Mouse (Mus musculus): ENCODE measurements around the gene Tnp1. TPM values are rescaled to one million over a fixed set of nuclear protein-coding genes. Genes with fewer than 3 reads are reported as not detected.
A peak's percentile ranks its signal among the peaks of the same experiment; 100 is the strongest.

Tnp1 gene
- polyA plus RNA-seq, 1 experiment from 2014 or later: not detected

- H3K4me1 ChIP-seq (ENCODE audit: control insufficient read depth, insufficient read depth, low read length): no peaks in the 10 kb centered on the region
- no peak overlapping the region for H3K9ac ChIP-seq (ENCODE audit: low read length)
- DNase-seq (ENCODE audit: low spot score, missing footprints) (no peak), ATAC-seq (ENCODE audit: low FRiP score) (no peak)
- H3K27ac ChIP-seq (ENCODE audit: low read depth, low read length): no peak overlapping the region
- H3K4me3 ChIP-seq (ENCODE audit: low read depth, low read length): no peak overlapping the region
- no peaks in the 10 kb centered on the region for H3K36me3 ChIP-seq (ENCODE audit: control insufficient read depth, insufficient read depth, low read length)
- H3K4me2 ChIP-seq: no peak overlapping the region
- WGBS: 60% methylated on average over 2 of the region's 2 CpGs
- H3K27me3 ChIP-seq (ENCODE audit: control insufficient read depth, insufficient read depth, low read length): no peaks in the 10 kb centered on the region
- H3K9me3 ChIP-seq (ENCODE audit: control insufficient read depth, low read length): no peaks in the 10 kb centered on the region
Observed at GRCm38 (mm10) chr1:72992209-72992608, 23.5 kb downstream of the Tnp1 start.

GRCm38 (mm10) chr1:72988904-72989303, 26.8 kb downstream of the Tnp1 start:
- Histone ChIP-seq H3K9ac (ENCODE audit: low read length) (no peak overlapping the region), H3K36me3 (ENCODE audit: control insufficient read depth, insufficient read depth, low read length) (no peaks in the 10 kb centered on the region), H3K27ac (ENCODE audit: low read depth, low read length) (no peak overlapping the region), H3K4me1 (ENCODE audit: control insufficient read depth, insufficient read depth, low read length) (no peaks in the 10 kb centered on the region), H3K9me3 (ENCODE audit: control insufficient read depth, low read length) (no peaks in the 10 kb centered on the region), H3K27me3 (ENCODE audit: control insufficient read depth, insufficient read depth, low read length) (no peaks in the 10 kb centered on the region), H3K4me3 (ENCODE audit: low read depth, low read length) (no peak overlapping the region), H3K4me2 (no peak overlapping the region)
- WGBS: 89% methylated on average over 3 of the region's 3 CpGs
- no peak for DNase-seq (ENCODE audit: low spot score, missing footprints)
- no peak for ATAC-seq (ENCODE audit: low FRiP score)

GRCm38 (mm10) chr1:72986715-72987114, 29.0 kb downstream of the Tnp1 start:
- no peak overlapping the region for H3K9ac ChIP-seq (ENCODE audit: low read length)
- no peak overlapping the region for H3K27ac ChIP-seq (ENCODE audit: low read depth, low read length)
- DNase-seq (ENCODE audit: low spot score, missing footprints) (no peak), ATAC-seq (ENCODE audit: low FRiP score) (no peak)
- H3K4me1 ChIP-seq (ENCODE audit: control insufficient read depth, insufficient read depth, low read length): no peaks in the 10 kb centered on the region
- WGBS: 77% methylated on average over 4 of the region's 4 CpGs
- no peak overlapping the region for H3K4me2 ChIP-seq
- no peaks in the 10 kb centered on the region for H3K36me3 ChIP-seq (ENCODE audit: control insufficient read depth, insufficient read depth, low read length)
- no peaks in the 10 kb centered on the region for H3K27me3 ChIP-seq (ENCODE audit: control insufficient read depth, insufficient read depth, low read length)
- H3K9me3 ChIP-seq (ENCODE audit: control insufficient read depth, low read length): no peaks in the 10 kb centered on the region
- no peak overlapping the region for H3K4me3 ChIP-seq (ENCODE audit: low read depth, low read length)

GRCm38 (mm10) chr1:72978956-72979355, 36.8 kb downstream of the Tnp1 start:
- 82% methylated on average over 9 of the region's 9 CpGs for WGBS
- ATAC-seq (ENCODE audit: low FRiP score) (no peak), DNase-seq (ENCODE audit: low spot score, missing footprints) (no peak)
- Histone ChIP-seq H3K9ac (ENCODE audit: low read length) (no peak overlapping the region), H3K4me1 (ENCODE audit: control insufficient read depth, insufficient read depth, low read length) (no peaks in the 10 kb centered on the region), H3K9me3 (ENCODE audit: control insufficient read depth, low read length) (no peaks in the 10 kb centered on the region), H3K27ac (ENCODE audit: low read depth, low read length) (no peak overlapping the region), H3K4me3 (ENCODE audit: low read depth, low read length) (no peak overlapping the region), H3K36me3 (ENCODE audit: control insufficient read depth, insufficient read depth, low read length) (no peaks in the 10 kb centered on the region), H3K4me2 (no peak overlapping the region), H3K27me3 (ENCODE audit: control insufficient read depth, insufficient read depth, low read length) (no peaks in the 10 kb centered on the region)

GRCm38 (mm10) chr1:72974226-72974625, 41.5 kb downstream of the Tnp1 start:
- ATAC-seq (ENCODE audit: low FRiP score) (no peak), DNase-seq (ENCODE audit: low spot score, missing footprints) (no peak)
- H3K9ac ChIP-seq (ENCODE audit: low read length): no peak overlapping the region
- H3K9me3 ChIP-seq (ENCODE audit: control insufficient read depth, low read length): no peaks in the 10 kb centered on the region
- H3K4me1 ChIP-seq (ENCODE audit: control insufficient read depth, insufficient read depth, low read length): no peaks in the 10 kb centered on the region
- H3K4me3 ChIP-seq (ENCODE audit: low read depth, low read length): no peak overlapping the region
- no peaks in the 10 kb centered on the region for H3K27me3 ChIP-seq (ENCODE audit: control insufficient read depth, insufficient read depth, low read length)
- H3K4me2 ChIP-seq: no peak overlapping the region
- no peaks in the 10 kb centered on the region for H3K36me3 ChIP-seq (ENCODE audit: control insufficient read depth, insufficient read depth, low read length)
- no peak overlapping the region for H3K27ac ChIP-seq (ENCODE audit: low read depth, low read length)

- H3K9me3 ChIP-seq (ENCODE audit: control insufficient read depth, low read length): no peaks in the 10 kb centered on the region
- WGBS: 92% methylated on average over 9 of the region's 9 CpGs
- H3K27ac ChIP-seq (ENCODE audit: low read depth, low read length): no peak overlapping the region
- DNase-seq (ENCODE audit: low spot score, missing footprints) (no peak), ATAC-seq (ENCODE audit: low FRiP score) (no peak)
- no peaks in the 10 kb centered on the region for H3K4me1 ChIP-seq (ENCODE audit: control insufficient read depth, insufficient read depth, low read length)
- no peaks in the 10 kb centered on the region for H3K27me3 ChIP-seq (ENCODE audit: control insufficient read depth, insufficient read depth, low read length)
- no peaks in the 10 kb centered on the region; the same call in 1 of the 2 replicates for H3K36me3 ChIP-seq (ENCODE audit: control insufficient read depth, insufficient read depth, low read length)
- H3K4me3 ChIP-seq (ENCODE audit: low read depth, low read length): no peak overlapping the region
- no peak overlapping the region for H3K9ac ChIP-seq (ENCODE audit: low read length)
- H3K4me2 ChIP-seq: no peak overlapping the region
Observed at GRCm38 (mm10) chr1:72970461-72970860, 45.2 kb downstream of the Tnp1 start.

GRCm38 (mm10) chr1:72969113-72969812, 46.4 kb downstream of the Tnp1 start:
- H3K9me3 ChIP-seq (ENCODE audit: control insufficient read depth, low read length): no peaks in the 10 kb centered on the region
- H3K36me3 ChIP-seq (ENCODE audit: control insufficient read depth, insufficient read depth, low read length): no peaks in the 10 kb centered on the region; the same call in 1 of the 2 replicates
- no peak overlapping the region for H3K9ac ChIP-seq (ENCODE audit: low read length)
- no peak overlapping the region for H3K27ac ChIP-seq (ENCODE audit: low read depth, low read length)
- no peaks in the 10 kb centered on the region for H3K4me1 ChIP-seq (ENCODE audit: control insufficient read depth, insufficient read depth, low read length)
- no peak overlapping the region for H3K4me3 ChIP-seq (ENCODE audit: low read depth, low read length)
- no peaks in the 10 kb centered on the region for H3K27me3 ChIP-seq (ENCODE audit: control insufficient read depth, insufficient read depth, low read length)
- no peak overlapping the region for H3K4me2 ChIP-seq
- 62% methylated on average over 10 of the region's 10 CpGs for WGBS
- ATAC-seq (ENCODE audit: low FRiP score): peak; percentile 46; the same call in 1 of the 2 replicates
- no peak for DNase-seq (ENCODE audit: low spot score, missing footprints)

- DNase-seq (ENCODE audit: low spot score, missing footprints) (no peak), ATAC-seq (ENCODE audit: low FRiP score) (no peak)
- Histone ChIP-seq H3K4me1 (ENCODE audit: control insufficient read depth, insufficient read depth, low read length) (peaks cover 5% of the 10 kb centered on the region; the same call in 1 of the 2 replicates), H3K27me3 (ENCODE audit: control insufficient read depth, insufficient read depth, low read length) (no peaks in the 10 kb centered on the region), H3K4me3 (ENCODE audit: low read depth, low read length) (no peak overlapping the region), H3K36me3 (ENCODE audit: control insufficient read depth, insufficient read depth, low read length) (no peaks in the 10 kb centered on the region; the same call in 1 of the 2 replicates), H3K9ac (ENCODE audit: low read length) (no peak overlapping the region), H3K27ac (ENCODE audit: low read depth, low read length) (no peak overlapping the region), H3K9me3 (ENCODE audit: control insufficient read depth, low read length) (no peaks in the 10 kb centered on the region), H3K4me2 (no peak overlapping the region)
- WGBS: 97% methylated on average over 4 of the region's 4 CpGs
Observed at GRCm38 (mm10) chr1:72966423-72966822, 49.3 kb downstream of the Tnp1 start.
